Mouse (Mus musculus): Measurements from ENCODE around the gene Hmgn1.
"Not testable (repeated sequence)": the region's sequence is repeated elsewhere in the genome, so short reads cannot be mapped to it uniquely, and the experiment has no call there.

The Hmgn1 gene

DNA sequence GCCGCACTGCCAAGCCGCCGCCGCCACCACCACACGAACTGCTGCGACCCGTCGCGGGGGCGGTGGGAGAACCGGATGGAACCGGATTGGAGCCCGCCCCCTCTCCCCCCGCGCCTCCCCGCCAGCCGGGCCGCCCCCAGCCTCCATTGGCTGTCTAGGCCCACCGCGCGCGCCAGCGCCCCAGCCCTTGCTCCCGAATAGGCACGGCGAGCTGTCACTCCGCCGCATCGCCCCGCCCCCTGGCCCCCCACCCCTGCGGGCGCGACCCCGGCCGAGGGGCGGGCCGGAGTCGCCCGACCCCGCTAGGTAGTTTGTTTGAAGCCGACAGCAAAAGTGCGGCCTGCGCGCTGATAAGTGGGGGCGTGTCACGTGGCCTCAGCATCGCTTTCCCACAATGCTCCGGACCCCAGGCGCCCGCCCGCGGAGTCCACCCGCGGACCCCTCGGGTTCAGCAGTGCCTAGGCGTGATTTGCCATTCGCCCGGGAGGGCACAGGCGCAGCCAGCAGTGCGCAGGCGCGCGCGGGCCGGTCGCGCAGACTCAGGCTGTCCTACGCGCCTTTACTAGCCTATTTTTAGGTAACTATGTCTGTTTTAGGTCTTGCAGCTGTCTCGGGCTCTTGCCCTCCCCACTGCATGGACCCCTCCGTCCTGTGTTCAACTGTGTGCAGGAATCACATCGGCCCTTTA, at the start of gene Hmgn1:
Gene Hmgn1, minus strand, starts transcription at position 73 of the 688 bp plus-strand sequence.
- DNase-seq (ENCODE audit: low read depth in 2 of 2, low spot score in 2 of 2) = peak; percentile 91 to 92

DNA sequence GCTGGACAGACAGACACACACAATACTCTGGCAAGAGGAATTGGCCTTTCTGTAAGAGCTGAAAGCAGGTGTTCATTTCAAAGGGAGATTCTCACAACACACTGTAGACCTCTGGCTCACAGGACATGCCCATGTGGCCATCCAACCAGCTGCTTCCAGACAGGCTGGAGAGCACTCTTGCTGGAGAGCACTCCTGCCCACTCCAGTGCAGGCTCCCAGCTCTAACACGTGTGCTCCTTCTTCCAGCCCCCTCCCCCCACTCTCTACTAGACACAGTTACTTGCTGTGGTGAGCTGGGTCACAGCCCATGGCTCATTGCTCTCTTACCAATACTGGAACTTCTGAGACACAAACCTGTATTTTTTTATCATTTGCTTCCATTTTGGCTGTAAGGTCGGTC, 47.9 kb upstream of the Hmgn1 start:
- no peak for DNase-seq (ENCODE audit: low read depth in 2 of 2, low spot score in 2 of 2)

DNA sequence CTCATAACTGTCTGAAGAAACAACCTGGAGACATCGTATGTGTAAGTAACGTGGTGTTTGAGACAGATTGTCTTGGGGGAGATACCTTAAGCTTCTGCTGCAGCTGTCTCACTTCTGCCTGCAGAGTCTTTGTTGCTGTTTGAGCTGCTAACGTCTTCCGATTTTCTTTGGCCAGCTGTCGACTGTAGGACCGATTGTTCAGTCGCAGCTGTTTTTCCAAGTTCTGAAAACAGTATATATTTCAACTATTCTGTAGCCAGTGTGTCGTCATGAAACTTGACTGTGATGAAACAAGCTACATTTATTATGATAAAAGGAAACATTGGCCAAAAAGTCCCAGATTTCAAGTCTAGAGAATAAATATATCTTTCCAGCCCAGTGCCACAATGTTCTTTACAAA, 46.1 kb upstream of the Hmgn1 start:
- DNase-seq (ENCODE audit: low read depth in 2 of 2, low spot score in 2 of 2) = no peak

DNA sequence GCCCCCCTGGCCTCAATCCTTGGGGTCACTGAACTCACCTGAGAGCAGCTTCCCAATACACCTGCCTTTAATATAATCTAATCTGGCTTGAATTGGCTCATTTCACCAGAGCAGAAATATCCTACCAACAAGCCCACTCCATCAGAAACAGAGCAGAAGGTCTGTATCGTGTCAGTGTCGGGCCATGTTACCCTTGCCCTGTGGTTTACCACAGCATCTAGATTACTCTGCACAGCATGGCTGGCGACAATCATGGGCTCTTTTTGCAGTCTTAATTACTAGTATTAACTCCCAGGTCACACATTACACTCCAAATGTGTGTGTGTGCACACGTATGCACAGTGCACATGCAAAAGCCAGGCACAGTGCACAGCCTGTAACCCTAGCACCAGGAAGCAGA, 41.3 kb upstream of the Hmgn1 start:
- DNase-seq (ENCODE audit: low read depth in 2 of 2, low spot score in 2 of 2) = no peak

DNA sequence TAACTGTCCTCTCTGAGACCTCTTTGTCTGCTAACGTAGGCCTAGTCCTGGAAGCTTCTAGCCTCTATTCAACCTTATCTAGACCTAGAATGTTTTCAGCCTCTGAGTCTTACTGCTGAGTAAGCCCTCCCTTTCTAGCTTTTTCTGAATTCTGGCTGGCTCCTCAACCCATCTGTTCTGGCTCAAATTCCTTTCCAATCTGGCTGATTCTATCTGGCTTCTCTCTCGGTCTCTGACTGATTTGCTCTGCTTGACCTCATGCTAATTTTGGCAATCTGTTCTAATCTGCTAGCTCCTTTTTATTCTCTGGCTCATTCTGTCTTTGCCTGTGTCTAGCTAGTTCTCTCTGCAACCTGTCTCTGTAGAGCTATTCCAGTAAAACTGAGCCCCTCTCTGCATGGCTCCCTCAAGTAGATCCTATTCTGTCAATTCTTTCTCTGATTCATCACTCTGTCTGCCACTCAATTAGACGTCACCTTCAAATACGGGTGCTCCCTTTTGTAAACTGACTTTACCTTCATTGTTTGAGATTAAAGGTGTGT, 38.3 kb upstream of the Hmgn1 start:
- DNase-seq (ENCODE audit: low read depth in 2 of 2, low spot score in 2 of 2) = no peak

DNA sequence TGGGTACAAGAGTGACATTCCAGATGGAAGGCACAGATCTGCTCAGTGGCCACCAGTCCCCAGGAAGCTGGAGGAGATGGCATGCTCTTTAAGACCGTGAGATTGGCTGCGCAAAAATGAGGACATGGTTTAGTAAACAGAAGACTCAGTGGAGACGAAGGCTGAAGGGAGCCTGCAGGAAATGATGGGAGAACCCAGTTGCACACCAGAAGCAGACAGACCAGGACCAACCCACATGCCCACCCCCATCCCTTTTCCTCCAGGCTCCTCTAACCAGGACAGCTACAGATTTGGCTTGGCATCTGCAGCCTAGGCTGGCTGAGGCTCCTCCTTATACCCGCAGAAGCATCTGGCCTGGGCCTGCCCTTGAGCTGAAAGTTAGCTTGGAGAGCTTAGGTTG, 33.8 kb upstream of the Hmgn1 start:
- DNase-seq (ENCODE audit: low read depth in 2 of 2, low spot score in 2 of 2) = no peak

DNA sequence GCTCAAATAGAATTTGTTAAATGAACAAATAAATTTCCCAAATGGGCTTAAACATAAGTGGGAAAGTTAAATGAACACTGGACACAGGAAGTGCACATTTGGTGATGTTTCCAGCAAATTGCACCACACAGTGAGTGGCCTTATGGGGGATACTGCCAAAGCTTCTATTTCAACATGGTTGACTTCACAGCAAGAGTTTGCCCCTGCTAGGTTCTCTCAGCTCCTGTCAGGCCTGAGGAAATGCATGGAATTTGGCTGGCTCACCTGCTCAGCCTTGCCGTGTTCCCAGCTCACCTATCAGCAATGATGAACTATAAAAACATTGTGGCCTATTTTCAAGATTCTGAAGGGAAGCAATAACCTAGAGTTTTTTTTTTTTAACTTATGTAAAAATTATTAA, 33.4 kb upstream of the Hmgn1 start:
- DNase-seq (ENCODE audit: low read depth in 2 of 2, low spot score in 2 of 2) = no peak

DNA sequence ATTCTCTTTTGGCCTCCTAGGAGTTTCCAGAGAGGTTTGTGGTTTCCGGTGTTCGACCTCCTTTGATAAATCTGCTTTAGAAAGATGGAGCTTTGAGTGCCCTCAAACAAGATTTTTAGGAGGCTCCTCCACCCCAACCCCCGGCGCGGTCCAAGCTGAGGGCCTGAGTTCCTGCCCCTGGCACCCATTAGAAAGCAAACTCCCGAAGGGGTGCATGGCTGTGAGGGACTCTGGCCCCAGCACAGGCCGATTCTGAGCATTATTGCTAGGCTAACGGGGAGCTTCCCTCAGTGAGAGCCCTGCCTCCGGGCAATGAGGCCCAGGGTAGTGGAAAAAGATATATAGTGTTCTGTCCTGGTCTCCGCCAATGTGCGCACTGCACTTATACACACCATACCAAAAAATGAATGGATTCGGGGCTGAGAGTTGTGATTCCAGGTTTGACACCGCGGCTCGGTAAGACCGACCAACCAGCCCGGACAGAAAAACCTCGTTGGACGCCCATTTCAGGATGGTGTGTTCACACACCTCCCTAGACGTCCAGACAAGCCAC, 32.3 kb upstream of the Hmgn1 start:
- no peak for DNase-seq (ENCODE audit: low read depth in 2 of 2, low spot score in 2 of 2)

DNA sequence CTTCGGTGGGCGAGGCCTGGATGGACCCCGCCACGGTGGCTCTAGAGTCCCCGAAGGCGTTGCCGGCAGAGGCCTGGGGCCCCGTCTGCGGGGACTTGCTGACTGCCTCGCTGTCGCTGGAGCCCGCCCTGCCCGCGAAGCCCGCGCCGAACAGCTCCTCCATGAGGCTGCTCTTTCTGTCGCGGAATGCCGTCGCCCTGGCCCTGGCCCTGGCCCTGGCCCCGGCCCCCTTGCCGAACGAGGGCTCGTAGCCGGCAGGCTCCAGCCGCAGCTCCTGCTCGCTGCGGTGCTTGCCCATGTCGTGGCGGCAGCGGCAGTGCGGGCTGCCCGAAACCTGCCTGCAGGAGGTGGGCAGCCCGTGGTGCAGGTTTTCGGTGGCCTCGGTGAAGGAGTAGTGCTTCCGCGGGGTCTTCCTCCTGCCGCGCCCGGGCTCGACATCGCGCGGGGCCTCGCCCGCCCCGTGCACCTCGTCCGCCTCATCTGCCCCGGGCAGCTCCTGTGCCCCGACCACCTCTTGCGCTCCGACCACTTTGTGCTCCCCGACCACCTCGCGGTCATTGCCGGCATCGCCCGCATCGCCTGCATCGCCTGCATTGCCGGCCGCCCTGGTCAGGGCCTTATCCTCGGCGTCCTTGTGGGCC, 31.7 kb upstream of the Hmgn1 start:
- DNase-seq (ENCODE audit: low read depth in 2 of 2, low spot score in 2 of 2) = peak in 1 of 2 experiments; percentile 25

DNA sequence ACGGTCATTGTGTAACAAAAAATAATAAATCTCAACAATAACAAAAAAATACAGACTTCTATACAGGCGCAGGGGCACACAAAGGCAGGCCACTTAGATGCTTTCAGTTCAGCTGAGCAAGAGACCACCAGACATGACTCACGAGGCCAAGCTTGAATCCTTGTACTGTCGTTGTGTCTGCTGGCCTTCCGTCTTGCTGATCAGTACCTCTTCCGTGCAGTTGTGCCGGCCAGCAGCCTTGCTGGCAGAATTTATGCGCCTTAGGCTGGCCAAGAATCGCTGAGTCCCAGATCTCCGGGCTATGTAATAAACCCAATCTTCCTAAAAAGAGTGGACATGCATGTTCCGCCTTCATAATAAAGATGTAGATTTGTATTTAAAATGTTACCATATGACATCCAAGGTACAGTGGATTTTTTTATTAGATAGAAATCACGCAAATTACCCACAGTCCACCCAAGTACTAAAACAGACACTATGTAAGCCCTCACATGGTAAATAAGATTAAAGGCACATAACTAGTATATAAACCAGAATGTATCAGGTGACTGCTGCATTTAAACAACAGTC, 31.1 kb upstream of the Hmgn1 start:
- DNase-seq (ENCODE audit: low read depth in 2 of 2, low spot score in 2 of 2) = no peak

DNA sequence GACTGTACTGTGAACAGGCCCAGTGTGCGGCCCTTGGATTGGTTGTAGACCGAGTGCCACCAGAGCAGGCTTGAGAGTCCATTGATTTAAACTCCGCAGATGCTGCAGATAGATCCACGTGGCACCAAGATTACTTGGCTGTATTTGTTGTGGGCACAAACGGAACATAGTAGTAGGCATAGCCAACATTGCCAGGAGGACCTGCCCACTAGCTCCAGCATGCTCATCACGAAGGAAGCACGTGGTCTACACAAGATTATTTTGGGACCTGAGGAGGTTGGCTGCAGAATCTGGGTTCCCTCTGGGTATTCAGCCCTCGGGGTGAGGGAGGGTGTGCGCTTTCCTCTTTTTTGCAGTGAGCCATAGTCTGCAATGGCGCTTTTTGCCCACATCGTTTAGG, 29.6 kb upstream of the Hmgn1 start:
- DNase-seq (ENCODE audit: low read depth in 2 of 2, low spot score in 2 of 2) = no peak

DNA sequence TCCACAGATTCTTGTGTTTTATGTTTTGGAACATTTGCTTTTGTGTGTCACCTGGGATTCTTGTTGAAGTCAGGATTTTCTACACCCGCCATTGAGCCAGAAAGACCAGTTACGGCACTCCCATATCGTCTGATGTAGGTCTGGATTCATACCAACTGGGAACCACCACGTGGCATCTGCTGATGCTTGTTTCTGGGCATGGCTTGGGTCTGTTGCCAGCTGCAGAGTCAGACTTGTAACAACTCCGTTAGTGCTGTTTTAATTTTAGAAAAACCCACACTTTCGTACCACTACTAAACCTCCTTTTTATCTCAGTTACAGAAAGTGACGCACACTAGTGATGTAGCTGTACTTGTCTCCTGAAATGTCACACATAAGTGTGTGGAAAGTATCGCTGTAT, 28.5 kb upstream of the Hmgn1 start:
- no peak for DNase-seq (ENCODE audit: low read depth in 2 of 2, low spot score in 2 of 2)

DNA sequence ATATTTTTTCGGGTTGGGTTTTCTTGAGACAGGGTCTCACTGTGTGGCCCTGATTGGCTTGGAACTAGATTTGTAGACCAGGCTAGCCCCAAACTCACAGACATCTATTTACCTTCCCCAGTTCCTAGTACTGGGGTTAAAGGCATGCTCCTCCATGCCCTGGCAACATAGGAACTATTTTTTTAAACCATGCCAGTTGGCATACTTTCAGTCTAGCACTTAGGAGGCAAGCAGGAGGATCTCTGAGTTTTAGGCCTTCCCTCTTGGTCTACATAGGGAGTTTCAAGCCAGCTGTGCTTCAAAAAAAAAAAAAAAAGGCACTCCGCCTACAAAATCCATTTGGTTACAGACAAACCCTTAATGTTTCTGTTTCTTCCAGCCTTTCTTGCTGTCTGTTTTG, 26.9 kb upstream of the Hmgn1 start:
- no peak for DNase-seq (ENCODE audit: low read depth in 2 of 2, low spot score in 2 of 2)

DNA sequence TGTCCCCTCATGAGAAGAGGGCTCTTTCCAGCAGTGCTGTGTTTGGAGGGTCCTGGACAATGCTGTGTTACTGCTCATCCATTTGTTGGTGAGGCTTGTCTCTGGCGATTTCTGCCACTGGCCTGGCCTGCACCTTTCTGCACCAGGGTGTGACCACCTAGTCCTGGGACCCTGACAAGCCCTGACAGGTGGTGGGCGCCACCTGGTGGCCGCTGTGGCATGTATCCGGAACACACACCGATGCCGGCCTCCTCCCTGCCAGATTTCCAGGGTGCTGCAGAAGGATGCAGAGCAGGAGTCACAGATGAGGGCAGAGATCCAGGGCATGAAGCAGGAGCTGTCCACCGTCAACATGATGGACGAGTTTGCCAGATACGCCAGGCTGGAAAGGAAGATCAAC, 24.0 kb upstream of the Hmgn1 start:
- peak; percentile 63 to 67 for DNase-seq (ENCODE audit: low read depth in 2 of 2, low spot score in 2 of 2)

DNA sequence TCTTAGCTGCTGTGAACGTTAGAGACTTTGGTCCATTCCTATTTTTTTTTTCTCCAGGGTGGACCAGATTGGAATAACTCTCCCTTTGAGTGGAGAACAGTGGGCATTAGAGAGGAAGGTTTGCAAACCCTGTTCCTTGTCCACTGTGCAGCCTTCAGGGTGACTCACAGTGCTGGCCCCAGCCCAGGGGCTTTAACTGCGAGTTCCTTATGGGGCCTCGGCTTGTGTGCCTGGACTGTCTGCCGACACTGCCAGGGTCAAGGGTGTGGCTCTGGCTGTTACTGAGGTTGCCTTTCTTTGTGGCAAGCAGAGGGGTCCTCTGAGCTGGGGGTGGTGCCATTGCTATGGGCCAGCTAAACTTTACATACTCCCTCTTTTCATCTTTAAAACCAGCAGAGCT, 23.5 kb upstream of the Hmgn1 start:
- no peak for DNase-seq (ENCODE audit: low read depth in 2 of 2, low spot score in 2 of 2)

DNA sequence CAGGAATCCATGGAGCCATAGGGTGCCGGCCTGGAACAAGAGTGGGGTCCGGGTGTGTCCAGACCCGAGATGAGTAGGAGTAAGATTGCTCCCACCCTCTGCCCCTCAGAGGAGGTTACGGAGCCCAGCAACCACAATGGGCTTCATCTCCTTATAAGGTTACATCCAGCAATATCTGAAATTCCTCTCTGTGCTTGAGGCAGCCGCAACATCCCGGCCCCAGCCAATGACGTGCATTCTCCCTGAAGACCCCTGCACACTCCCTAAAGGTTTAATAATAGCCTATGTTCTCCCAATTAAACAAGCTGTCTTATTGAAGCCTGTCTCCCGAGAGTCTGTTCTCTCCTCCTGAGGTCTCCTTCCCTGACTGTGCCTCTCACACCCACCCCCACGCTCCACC, 21.8 kb upstream of the Hmgn1 start:
- no peak for DNase-seq (ENCODE audit: low read depth in 2 of 2, low spot score in 2 of 2)

DNA sequence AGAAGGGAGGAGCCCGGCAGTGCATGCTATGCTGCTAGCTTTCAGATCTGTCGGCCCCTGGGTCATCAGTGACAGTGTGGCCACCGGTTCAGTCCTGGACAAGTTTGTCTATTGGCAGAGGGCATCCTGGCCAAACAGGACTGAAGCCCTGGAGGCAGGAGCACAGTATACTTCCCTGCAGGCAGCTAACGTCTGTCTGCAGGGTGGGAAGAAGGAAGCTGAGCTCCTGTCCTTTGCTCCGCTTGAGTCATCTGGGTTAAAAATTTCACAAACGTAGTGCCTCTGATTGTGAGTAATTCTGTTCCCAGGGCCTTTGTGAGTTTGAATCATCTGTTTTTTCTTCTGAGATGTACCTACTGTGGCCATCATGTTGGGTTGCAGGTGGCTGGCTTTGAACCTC, 21.3 kb upstream of the Hmgn1 start:
- DNase-seq (ENCODE audit: low read depth in 2 of 2, low spot score in 2 of 2) = no peak

DNA sequence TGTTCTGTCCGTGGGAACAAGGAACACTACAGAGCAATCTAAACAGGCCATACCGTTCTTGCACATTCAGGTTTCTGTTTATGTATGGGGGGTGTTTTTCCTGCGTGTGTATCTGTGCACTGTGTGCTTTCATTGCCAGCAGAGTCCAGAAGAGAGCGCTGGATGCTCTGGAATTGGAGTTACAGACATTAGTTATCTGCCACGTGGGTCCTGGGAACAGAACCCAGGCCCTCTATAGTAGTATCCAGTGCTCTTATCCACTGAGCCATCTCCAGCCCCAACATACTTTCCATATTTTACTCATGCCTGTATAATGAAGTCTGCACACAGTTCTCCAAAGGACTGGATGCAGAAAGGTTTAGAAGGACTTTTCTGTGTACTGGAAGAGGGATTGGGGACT, 18.3 kb upstream of the Hmgn1 start:
- DNase-seq (ENCODE audit: low read depth in 2 of 2, low spot score in 2 of 2) = no peak

DNA sequence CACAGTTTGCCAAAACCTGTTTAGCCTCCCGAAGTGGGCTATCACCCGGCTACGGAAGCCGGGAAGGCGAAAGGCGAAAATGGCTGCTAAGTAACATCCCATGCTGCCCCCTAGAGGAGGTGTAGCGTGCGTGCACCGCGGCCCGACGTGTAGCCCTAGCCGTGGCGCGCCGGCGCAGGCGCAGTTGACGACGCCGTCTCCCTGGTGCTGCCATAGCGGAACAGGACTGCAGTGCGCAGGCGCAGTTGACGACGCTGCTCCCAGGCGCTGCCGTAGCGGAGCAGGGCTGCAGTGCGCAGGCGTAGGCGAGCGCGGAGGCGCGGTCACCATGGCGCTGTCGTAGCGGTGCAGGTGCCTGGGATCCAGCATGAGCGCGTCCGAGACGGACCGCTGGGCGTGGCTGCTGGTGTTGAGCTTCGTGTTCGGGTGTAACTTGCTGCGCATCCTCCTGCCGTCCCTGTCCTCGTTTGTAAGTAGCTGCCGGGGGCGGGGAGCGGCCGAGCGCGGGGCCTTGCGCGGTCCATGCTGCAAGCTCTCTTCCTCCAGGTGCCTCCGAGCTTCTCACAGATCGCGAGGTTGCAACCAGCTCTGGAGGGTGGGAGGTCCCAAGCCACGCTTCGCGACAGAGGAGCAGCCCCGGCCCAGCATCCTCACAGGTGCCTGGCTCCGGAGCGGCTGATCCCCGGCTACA, 17.7 kb upstream of the Hmgn1 start, which contains the start of gene Wrb:
Gene Wrb, plus strand, starts transcription at position 298 of the 691 bp plus-strand sequence.
- DNase-seq (ENCODE audit: low read depth in 2 of 2, low spot score in 2 of 2) = peak; percentile 99 to 100

DNA sequence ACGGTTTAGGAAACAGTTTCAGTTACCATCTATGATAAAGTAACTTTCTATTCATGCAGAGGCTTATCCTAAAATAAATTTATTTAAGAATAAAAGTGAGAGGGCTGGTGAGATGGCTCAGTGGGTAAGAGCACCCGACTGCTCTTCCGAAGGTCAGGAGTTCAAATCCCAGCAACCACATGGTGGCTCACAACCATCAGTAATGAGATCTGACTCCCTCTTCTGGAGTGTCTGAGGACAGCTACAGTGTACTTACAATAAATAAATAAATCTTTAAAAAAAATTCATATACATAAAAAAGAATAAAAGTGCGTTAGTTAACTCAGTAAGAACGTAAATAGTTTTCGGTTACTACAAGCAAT, 17.2 kb upstream of the Hmgn1 start:
- DNase-seq (ENCODE audit: low read depth in 2 of 2, low spot score in 2 of 2) = not testable (repeated sequence)

DNA sequence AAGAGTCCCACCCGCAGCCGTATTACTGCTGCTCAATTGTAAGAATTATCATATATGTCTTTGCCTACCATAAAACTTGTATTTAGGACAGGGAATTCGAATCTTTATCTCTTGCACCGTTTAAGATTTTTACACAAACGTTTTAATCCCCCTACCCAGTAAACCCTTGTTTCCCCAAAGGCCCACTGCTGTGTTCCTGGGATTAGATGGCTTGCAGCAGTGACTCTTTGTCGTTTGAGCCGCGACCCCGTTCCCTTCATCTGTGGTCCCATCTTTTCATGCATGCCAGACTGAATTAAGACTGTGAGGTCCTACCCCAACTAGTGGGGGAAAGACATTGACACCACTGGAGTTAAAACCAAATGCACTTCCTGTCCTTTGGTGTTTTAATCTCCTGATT, 937 bp upstream of the Hmgn1 start:
- DNase-seq (ENCODE audit: low read depth in 2 of 2, low spot score in 2 of 2) = no peak

DNA sequence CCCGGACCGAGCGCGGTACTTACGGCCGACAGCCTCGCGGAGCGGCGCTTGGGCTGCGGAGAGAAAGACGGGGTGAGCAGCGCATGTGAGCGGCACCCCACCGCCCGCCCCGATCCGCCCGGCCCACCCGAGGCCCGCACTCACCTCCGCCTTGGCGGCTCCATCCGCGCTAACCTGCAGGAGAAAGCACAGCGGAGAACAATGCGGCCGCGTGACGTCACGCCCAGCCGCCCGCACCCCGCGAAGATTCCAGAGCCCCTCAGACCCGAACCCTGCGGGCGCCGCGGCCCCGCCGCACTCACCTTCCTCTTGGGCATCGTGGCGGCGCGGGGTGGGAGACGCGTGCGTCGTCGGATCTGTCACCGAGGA, 257 bp downstream of the Hmgn1 start:
- no peak for DNase-seq (ENCODE audit: low read depth in 2 of 2, low spot score in 2 of 2)
